Mouse (Mus musculus) liver (tissue): Measurements from ENCODE around the gene Tbcel.

ENCODE experiments used
- DNase-seq: peaks from one replicate; pipeline ENCODE4 v3.0.0-alpha.2; 2020; ENCODE audit warnings: mixed read lengths

The Tbcel gene

DNA sequence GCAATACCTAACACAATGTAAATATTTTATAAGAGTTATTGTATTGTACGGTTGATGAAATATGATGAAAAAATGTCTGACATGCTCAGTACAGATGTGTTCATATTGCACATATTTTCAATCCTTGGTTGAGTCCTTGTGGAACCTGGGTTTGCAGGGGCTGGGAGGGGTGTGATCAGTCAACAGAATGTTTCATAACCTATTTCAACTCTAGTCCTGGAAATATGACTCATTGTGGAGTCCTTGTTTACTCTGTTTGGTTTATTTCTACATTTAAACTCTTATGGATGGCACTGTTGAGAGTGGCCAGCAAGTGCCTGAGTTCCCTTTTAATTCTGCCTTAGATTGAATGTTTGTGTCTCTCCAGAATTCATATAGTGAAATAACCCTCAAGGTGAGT, 22.9 kb downstream of the Tbcel start:
- DNase-seq = no peak

DNA sequence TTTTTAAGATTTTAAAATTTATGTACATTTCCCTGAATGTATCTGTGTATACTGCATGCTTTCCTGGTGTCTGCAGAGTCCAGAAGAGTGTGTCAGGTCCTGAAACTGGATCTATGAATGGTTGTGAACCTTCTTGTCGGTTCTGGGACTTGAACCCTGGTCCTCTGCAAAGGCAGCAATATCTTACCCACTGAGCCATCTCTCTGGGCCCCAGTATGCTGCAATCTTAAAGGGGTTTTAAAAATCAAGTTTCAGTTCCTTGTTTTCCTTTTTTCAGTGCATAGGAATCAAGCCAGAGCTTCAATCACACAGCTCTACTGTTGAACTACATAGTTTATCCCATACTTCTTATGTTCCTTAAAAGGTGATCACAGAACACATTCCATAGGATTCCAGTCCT, 24.7 kb downstream of the Tbcel start:
- DNase-seq = no peak

DNA sequence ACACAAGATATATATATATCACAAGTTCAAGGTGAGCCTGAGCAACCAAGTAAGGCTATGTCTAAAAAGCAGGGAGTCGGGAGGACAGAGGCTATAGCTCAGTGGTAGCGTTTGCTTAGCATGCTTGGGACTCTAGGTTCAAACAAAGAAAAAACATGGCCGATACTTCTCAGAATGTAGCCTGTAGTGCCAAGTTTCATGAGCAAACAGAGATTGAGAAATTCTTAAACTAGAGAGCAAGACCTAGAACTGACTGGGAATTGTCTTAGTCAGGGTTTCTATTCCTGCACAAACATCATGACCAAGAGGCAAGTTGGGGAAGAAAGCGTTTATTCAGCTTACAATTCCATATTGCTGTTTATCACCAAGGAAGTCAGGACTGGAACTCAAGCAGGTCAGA, 31.4 kb downstream of the Tbcel start:
- DNase-seq = no peak

- DNase-seq = no peak
Measured at GRCm38 (mm10) chr9:42474244-42474643, 33.4 kb downstream of the Tbcel start.

GRCm38 (mm10) chr9:42471921-42472747, 35.5 kb downstream of the Tbcel start:
- peak; percentile 94 for DNase-seq

DNA sequence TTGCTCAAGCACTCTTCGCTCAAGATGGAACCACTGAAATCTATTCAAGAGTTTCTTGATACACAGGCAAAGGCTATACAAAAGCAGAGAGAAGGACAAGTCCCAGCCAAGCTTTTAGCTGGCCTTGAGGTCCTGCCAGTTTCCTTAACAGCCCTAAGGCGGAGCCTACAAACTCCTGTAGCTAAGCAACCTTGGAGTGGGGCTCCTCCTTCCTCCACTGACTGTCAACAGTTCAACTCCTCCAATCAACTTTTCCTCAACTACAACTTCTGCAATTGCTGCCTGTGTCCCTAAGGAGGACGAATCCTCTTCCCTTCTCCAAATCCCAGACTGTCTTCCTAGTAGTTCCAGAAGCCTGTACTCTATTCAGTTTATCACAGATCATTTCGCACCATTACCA, 36.4 kb downstream of the Tbcel start:
- peak; percentile 69 for DNase-seq

- DNase-seq = no peak
Measured at GRCm38 (mm10) chr9:42469323-42469722, 38.3 kb downstream of the Tbcel start.

DNA sequence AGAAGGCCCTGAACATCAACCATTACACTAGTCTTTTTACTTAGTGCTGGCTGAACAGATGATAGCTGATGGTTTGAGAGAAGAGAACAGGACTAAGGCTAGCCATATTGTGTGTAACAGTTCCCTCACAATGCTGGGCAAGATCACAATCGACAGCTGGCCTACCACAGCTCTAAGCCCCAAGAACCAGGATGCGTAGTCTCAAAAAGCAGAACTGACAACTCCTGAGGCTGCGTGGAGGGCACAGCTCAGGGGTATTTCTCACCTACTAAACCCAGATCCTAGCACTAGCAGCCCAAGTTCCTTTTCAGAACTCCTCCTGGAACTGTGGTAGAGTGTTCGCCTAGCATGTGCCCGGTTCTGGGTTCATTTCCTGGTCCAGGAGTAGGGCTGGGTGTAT, 39.2 kb downstream of the Tbcel start:
- no peak for DNase-seq

GRCm38 (mm10) chr9:42467116-42467815, 40.3 kb downstream of the Tbcel start:
- DNase-seq = no peak

DNA sequence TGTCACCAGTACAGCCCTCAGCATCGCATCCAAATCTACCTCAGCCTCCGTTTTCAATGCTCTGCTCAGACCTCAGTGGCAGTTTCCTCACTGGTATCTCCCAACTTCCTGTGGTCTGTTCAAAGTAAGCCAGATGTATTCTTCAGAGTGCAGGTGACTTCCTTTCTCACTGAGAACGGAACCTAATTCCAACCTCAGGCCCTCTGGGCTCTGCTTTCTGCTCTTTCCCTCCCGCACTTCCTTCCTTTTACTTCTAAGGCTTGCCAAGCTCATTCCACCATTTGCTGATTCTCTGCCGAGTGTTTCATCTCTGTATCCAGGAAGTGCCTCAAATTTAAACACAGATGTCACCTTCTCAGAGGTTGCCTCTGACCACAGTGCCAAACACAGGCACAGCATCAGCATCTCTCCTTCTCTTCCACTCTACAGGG, 41.9 kb downstream of the Tbcel start:
- DNase-seq = no peak

- DNase-seq = no peak
Measured at GRCm38 (mm10) chr9:42464181-42464580, 43.4 kb downstream of the Tbcel start.

DNA sequence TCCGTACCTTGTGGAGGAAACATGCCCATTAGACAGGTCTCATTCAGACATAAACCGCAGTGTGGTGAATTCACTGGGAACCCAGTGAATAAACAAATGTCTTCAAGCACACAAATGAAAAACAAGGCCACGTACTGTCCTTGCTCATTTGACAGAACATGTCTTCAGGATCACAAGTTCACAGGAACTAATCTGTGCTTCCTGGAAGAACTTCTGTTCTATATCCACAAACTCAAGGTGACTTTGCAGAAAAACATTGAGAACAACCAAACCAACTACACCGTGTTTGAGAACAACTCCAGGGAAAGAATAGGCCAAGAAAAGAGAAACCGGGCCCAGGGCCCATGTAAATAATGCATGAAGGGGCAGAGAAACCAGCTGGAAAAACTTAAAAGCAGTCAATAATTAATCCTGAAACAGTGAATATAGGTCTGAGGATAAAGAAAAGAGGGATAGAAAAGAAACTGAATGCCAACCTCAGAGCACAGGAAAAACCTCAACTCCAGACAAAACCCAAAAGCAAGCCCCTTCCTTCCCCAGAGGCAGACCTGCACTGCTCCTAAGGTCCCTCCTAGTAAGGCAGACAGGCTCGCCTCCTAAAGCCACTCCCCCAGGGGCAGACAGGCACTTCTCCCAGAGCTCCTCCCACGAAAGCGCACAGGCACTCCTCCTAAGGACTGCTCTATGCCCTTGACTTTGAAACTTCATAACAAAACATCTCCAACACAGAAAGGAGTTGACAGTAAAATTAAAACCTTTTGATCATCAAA, 44.2 kb downstream of the Tbcel start:
- DNase-seq = peak; percentile 92

GRCm38 (mm10) chr9:42462585-42463219, 44.9 kb downstream of the Tbcel start:
- peak; percentile 69 for DNase-seq

- DNase-seq = peak; percentile 81
Measured at GRCm38 (mm10) chr9:42461390-42462108, 46.1 kb downstream of the Tbcel start.

GRCm38 (mm10) chr9:42460353-42460752, 47.3 kb downstream of the Tbcel start:
- no peak for DNase-seq

- DNase-seq = no peak
Measured at GRCm38 (mm10) chr9:42459736-42460135, 47.9 kb downstream of the Tbcel start.

DNA sequence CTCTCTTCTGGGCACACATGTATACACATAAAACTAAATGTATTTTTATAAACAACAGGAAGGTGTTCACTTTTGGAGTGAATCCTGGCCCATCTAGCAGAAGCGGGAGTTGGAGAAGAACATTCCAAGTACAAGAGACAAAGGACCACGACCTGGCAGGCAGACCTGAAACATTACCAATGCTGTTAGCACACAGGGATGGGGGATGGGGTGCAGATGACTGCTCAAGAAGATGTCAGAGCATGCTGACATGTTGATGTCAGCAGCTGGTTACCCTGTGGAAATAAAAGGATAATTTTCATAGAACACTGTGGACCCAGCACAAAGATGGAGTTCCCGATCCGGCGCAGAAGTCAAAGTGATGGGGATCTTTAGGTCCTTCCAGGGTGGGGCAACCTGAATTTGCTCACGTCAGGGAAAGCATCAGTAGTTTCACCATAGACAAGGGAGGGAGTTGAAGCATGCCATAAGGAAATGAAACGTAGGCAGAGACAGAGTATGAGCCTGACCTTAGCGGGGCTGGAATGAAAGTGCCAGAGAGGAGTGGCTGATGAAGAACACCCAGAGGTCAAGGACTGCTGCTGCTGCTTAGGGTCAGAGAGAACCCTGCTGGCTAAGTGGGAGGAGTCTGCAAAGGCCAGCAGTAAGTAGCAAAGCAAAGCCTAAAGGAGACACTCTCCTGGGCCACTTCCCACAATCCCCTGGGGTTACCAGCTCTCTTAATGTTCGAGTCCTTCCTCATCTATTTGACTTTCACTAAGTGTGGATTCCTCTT, 48.7 kb downstream of the Tbcel start:
- no peak for DNase-seq

DNA sequence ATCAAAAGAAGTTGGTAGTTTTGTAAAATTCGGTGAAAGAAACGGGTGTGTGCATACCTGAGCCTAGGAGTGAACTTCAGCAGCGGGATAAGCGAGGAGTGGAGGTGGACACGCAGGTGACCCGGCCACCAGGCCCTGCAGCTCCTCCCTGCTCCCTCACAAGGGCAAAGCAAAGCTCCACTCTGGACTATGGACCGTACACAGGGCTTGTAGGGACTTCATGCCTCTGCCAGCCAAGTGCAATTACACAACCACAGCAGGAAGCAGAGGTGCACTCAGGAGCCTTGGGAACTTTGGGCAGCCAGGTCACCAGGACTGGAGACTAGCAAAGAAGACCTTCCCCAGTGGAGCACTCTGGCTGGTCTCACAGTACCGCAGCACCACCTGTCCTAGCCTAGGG, 50.1 kb downstream of the Tbcel start:
- DNase-seq = peak; percentile 37

DNA sequence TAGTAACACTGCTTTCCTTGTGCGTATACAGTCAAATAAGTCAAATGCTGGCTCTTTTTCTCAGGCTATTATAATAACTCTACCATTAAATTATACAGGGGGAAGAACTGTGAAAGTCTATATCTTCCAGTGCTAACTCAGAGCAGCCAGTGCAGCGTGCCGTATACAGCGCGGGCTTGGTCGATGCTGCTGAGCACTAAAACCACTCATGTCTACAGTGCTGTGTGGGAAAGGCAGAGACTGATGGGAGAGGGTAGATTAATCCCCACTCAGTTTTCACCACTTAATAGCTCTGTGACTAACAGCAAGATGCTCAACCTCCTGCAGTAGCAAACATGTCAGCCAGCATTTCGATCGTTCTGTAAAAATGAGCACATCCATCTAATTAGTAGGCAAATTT, 53.2 kb downstream of the Tbcel start:
- no peak for DNase-seq

DNA sequence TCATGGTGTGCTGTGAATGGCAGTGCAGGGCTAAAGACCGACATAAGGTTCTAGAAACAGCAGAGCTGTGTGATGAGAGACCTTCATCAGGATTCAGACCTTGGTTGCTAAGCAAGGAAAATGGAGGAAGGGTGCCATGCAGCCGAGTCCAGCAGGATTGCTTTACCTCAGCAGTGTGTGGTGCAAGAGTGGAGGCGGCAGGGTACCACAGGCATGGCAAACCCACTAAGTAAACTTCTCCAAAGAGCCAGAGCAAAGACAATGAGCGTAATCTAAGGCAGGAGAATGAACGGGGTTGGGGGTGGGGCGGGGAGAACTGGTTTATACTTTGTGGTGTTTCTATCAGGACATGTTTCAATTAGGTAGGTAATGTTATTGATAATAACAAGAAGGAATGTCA, 58.6 kb downstream of the Tbcel start:
- no peak for DNase-seq

DNA sequence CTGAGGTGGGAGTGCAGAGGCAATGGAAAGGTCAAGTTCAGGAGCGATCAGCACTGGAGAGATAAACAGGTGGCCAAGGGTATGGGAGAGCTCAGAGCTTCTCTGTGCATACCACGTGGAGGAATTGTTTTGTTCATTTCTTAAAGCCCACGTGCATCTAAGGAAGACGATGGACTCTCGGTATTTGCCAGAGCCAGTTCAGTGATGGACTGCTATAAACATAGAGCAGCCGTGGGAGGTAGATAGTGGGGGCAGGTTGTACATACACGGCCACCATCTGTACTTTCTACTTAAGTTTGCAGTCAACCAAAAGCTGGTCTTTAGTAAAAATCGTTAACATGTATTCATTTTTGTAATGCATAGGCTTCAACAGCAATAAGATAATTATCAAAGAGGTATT, 65.5 kb downstream of the Tbcel start:
- no peak for DNase-seq

DNA sequence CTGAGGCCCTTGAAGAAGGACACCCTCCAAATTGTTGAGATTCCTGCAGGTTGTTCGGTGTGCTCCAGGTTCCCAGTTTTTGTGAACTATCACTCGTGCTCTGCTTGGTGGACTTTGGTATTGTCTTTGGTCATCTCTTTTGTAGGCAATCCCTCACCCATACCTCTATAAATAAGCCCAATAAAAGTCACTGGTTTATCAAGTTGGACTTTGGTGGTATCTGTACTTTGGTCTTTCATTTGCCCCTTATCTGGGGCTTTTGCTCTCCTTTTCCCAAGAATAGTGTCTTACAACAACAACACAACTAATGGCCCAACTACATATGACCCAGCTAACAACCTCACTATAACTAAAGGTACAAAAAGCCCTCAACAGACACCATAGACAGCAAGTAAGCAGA, 66.4 kb downstream of the Tbcel start:
- DNase-seq = no peak
